8 mouse cellular contexts compared by ENCODE assay signal in genomic region chr13:83733991-83734610, GRCm38 (mm10).
DNase-seq lines count a peak whose midpoint lies in the region; ATAC-seq and TF ChIP-seq lines count a peak whose summit lies in the region.
"Had no signal": no experiment of that assay in that cellular context is flagged by ENCODE, and none has a peak within 500 bp of the region (broad histone marks: within the 10 kb centered on the region; RNA-seq: fewer than 3 reads in every experiment).

No protein-coding gene starts in this region.

- peaks cover 86% of the 10 kb centered on the region for H3K27me3 ChIP-seq in liver, embryonic 13.5 days
- peaks cover 78% of the 10 kb centered on the region for H3K27me3 ChIP-seq in liver, embryonic 12.5 days (replicated peaks)
- peaks cover 97% of the 10 kb centered on the region for H3K27me3 ChIP-seq in forebrain, embryonic 10.5 days (ENCODE audit: poor library complexity, severe bottlenecking)
- peaks cover 89% of the 10 kb centered on the region for H3K27me3 ChIP-seq in intestine, embryonic 14.5 days (replicated peaks; ENCODE audit: control insufficient read depth, insufficient read depth, low read length)

- no peak overlapping the region for H3K4me3 ChIP-seq in liver, embryonic 13.5 days (replicated peaks)
- H3K4me3 ChIP-seq in liver, embryonic 12.5 days = no peak overlapping the region
- peak overlapping the region; percentile 84 for H3K4me3 ChIP-seq in forebrain, embryonic 10.5 days
- H3K4me3 ChIP-seq in intestine, embryonic 14.5 days (ENCODE audit: low read depth, low read length) = peak overlapping the region; percentile 16
- no peak overlapping the region for H3K4me3 ChIP-seq in olfactory bulb, adult 2 months (ENCODE audit: insufficient read depth, low read depth, low read length)

- H3K9me3 ChIP-seq in liver, embryonic 13.5 days (replicated peaks) = no peaks in the 10 kb centered on the region
- H3K9me3 ChIP-seq in liver, embryonic 12.5 days (replicated peaks) = no peaks in the 10 kb centered on the region
- H3K9me3 ChIP-seq in forebrain, embryonic 10.5 days = no peaks in the 10 kb centered on the region
- no peaks in the 10 kb centered on the region for H3K9me3 ChIP-seq in intestine, embryonic 14.5 days (ENCODE audit: control insufficient read depth, low read length)

- 0% methylated on average over 1 of the region's 1 CpGs for WGBS in liver, embryonic 13.5 days (ENCODE audit: insufficient replicate concordance)
- 0% methylated on average over 1 of the region's 1 CpGs for WGBS in liver, embryonic 12.5 days (ENCODE audit: insufficient replicate concordance)
- 2% methylated on average over 1 of the region's 1 CpGs for WGBS in forebrain, embryonic 10.5 days
- 3% methylated on average over 1 of the region's 1 CpGs for WGBS in intestine, embryonic 14.5 days
- 2% methylated on average over 1 of the region's 1 CpGs for WGBS in olfactory bulb, adult 2 months

- TF ChIP-seq POLR2A in olfactory bulb, adult 2 months (IDR thresholded peaks at IDR 0.05; ENCODE audit: insufficient read depth, low read depth, low read length) = no peak

- no peaks in the 10 kb centered on the region for H3K36me3 ChIP-seq in liver, embryonic 13.5 days
- no peaks in the 10 kb centered on the region for H3K36me3 ChIP-seq in liver, embryonic 12.5 days
- peaks cover 78% of the 10 kb centered on the region for H3K36me3 ChIP-seq in forebrain, embryonic 10.5 days (replicated peaks)
- no peaks in the 10 kb centered on the region for H3K36me3 ChIP-seq in intestine, embryonic 14.5 days (ENCODE audit: control insufficient read depth, insufficient read depth, low read length)

- no peak for DNase-seq in liver, embryonic 13.5 days
- no peak for DNase-seq in forebrain, embryonic 10.5 days (ENCODE audit: extremely low spot score, low spot score)
- DNase-seq in intestine, embryonic 14.5 days (ENCODE audit: low spot score) = no peak
- no peak for DNase-seq in urinary bladder, postnatal 14 days (ENCODE audit: low spot score)
- DNase-seq: lung, adult 2 months had no signal

- H3K4me2 ChIP-seq in liver, embryonic 13.5 days = 0 out of 2 replicates have a peak overlapping the region, but pooled peaks have one; percentile 14
- H3K4me2 ChIP-seq in liver, embryonic 12.5 days = no peak overlapping the region
- no peak overlapping the region for H3K4me2 ChIP-seq in intestine, embryonic 14.5 days (ENCODE audit: low read length)

- H3K9ac ChIP-seq in liver, embryonic 13.5 days = no peak overlapping the region
- no peak overlapping the region for H3K9ac ChIP-seq in liver, embryonic 12.5 days
- H3K9ac ChIP-seq in intestine, embryonic 14.5 days (ENCODE audit: low read length) = no peak overlapping the region

- peaks cover 9% of the 10 kb centered on the region; the same call in 1 of the 2 replicates for H3K4me1 ChIP-seq in liver, embryonic 13.5 days (replicated peaks)
- H3K4me1 ChIP-seq in liver, embryonic 12.5 days = peaks cover 18% of the 10 kb centered on the region
- peaks cover 7% of the 10 kb centered on the region; the same call in 1 of the 2 replicates for H3K4me1 ChIP-seq in forebrain, embryonic 10.5 days
- H3K4me1 ChIP-seq in intestine, embryonic 14.5 days (replicated peaks; ENCODE audit: control insufficient read depth, insufficient read depth, low read length) = peaks cover 9% of the 10 kb centered on the region; the same call in 1 of the 2 replicates
- no peaks in the 10 kb centered on the region for H3K4me1 ChIP-seq in olfactory bulb, adult 2 months (ENCODE audit: control insufficient read depth, insufficient read depth, low read length)

- H3K27ac ChIP-seq in liver, embryonic 13.5 days = no peak overlapping the region
- no peak overlapping the region for H3K27ac ChIP-seq in liver, embryonic 12.5 days
- peak overlapping the region; percentile 100 for H3K27ac ChIP-seq in forebrain, embryonic 10.5 days
- no peak overlapping the region for H3K27ac ChIP-seq in intestine, embryonic 14.5 days (ENCODE audit: low read depth)
- H3K27ac ChIP-seq in olfactory bulb, adult 2 months (ENCODE audit: insufficient read depth, low read depth, low read length) = peak overlapping the region; percentile 98

- TF ChIP-seq CTCF in olfactory bulb, adult 2 months (IDR thresholded peaks at IDR 0.05; ENCODE audit: insufficient read depth, low read depth, low read length) = no peak

- ATAC-seq in liver, embryonic 13.5 days (ENCODE audit: low read depth) = no peak
- ATAC-seq in liver, embryonic 12.5 days = no peak
- ATAC-seq in intestine, embryonic 14.5 days (replicated peaks; ENCODE audit: low FRiP score, low TSS enrichment, low read depth) = no peak
- no peak for ATAC-seq in erythroid progenitor cell, adult 5-6 weeks (replicated peaks; ENCODE audit: low FRiP score, poor library complexity, severe bottlenecking)

Comparison
In these comparisons a context has a peak if more than half of its experiments do, and no peak if none do; other contexts are left out.
1. H3K27ac ChIP-seq: peak in forebrain, embryonic 10.5 days (single experiment) and olfactory bulb, adult 2 months (single experiment); none in liver, embryonic 13.5 days (single experiment), liver, embryonic 12.5 days (single experiment) and intestine, embryonic 14.5 days (single experiment).
2. H3K4me3 ChIP-seq: peak in forebrain, embryonic 10.5 days (single experiment) and intestine, embryonic 14.5 days (single experiment); none in liver, embryonic 13.5 days (single experiment), liver, embryonic 12.5 days (single experiment) and olfactory bulb, adult 2 months (single experiment).